Mouse (Mus musculus): ENCODE data around the gene Lin7a.

The Lin7a gene

GRCm38 (mm10) chr10:107251801-107252502 lies 19.5 kb upstream of the Lin7a start:
- DNase-seq (ENCODE audit: low spot score in 2 of 2): no peak

GRCm38 (mm10) chr10:107252503-107252815 lies 19.0 kb upstream of the Lin7a start:
- no peak for DNase-seq (ENCODE audit: low spot score in 2 of 2)

- DNase-seq (ENCODE audit: low spot score in 2 of 2): no peak
Observed at GRCm38 (mm10) chr10:107253191-107253965, 18.1 kb upstream of the Lin7a start.

- DNase-seq (ENCODE audit: low spot score in 2 of 2): no peak
Observed at GRCm38 (mm10) chr10:107254656-107255055, 16.8 kb upstream of the Lin7a start.

- no peak for DNase-seq (ENCODE audit: low spot score in 2 of 2)
Observed at GRCm38 (mm10) chr10:107255351-107256050, 16.0 kb upstream of the Lin7a start.

GRCm38 (mm10) chr10:107256451-107256960 lies 15.0 kb upstream of the Lin7a start:
- DNase-seq (ENCODE audit: low spot score in 2 of 2): no peak

GRCm38 (mm10) chr10:107260428-107260827 lies 11.1 kb upstream of the Lin7a start:
- DNase-seq (ENCODE audit: low spot score in 2 of 2): no peak

GRCm38 (mm10) chr10:107272131-107272803 lies 781 bp downstream of the Lin7a start:
- no peak for DNase-seq (ENCODE audit: low spot score in 2 of 2)

- no peak for DNase-seq (ENCODE audit: low spot score in 2 of 2)
Observed at GRCm38 (mm10) chr10:107272804-107273145, 1.3 kb downstream of the Lin7a start.

GRCm38 (mm10) chr10:107273848-107274247 lies 2.4 kb downstream of the Lin7a start:
- DNase-seq (ENCODE audit: low spot score in 2 of 2): no peak

GRCm38 (mm10) chr10:107274785-107275184 lies 3.3 kb downstream of the Lin7a start:
- no peak for DNase-seq (ENCODE audit: low spot score in 2 of 2)

GRCm38 (mm10) chr10:107276647-107277046 lies 5.2 kb downstream of the Lin7a start:
- no peak for DNase-seq (ENCODE audit: low spot score in 2 of 2)

- DNase-seq (ENCODE audit: low spot score in 2 of 2): no peak
Observed at GRCm38 (mm10) chr10:107293934-107294664, 22.6 kb downstream of the Lin7a start.

GRCm38 (mm10) chr10:107300587-107301248 lies 29.2 kb downstream of the Lin7a start:
- no peak for DNase-seq (ENCODE audit: low spot score in 2 of 2)

- DNase-seq (ENCODE audit: low spot score in 2 of 2): no peak
Observed at GRCm38 (mm10) chr10:107310964-107311490, 39.5 kb downstream of the Lin7a start.

GRCm38 (mm10) chr10:107312609-107313008 lies 41.1 kb downstream of the Lin7a start:
- no peak for DNase-seq (ENCODE audit: low spot score in 2 of 2)

- DNase-seq (ENCODE audit: low spot score in 2 of 2): no peak
Observed at GRCm38 (mm10) chr10:107313395-107313794, 41.9 kb downstream of the Lin7a start.

GRCm38 (mm10) chr10:107315251-107315650 lies 43.8 kb downstream of the Lin7a start:
- no peak for DNase-seq (ENCODE audit: low spot score in 2 of 2)

GRCm38 (mm10) chr10:107315681-107316080 lies 44.2 kb downstream of the Lin7a start:
- no peak for DNase-seq (ENCODE audit: low spot score in 2 of 2)

- no peak for DNase-seq (ENCODE audit: low spot score in 2 of 2)
Observed at GRCm38 (mm10) chr10:107316100-107316499, 44.6 kb downstream of the Lin7a start.

GRCm38 (mm10) chr10:107319648-107320047 lies 48.2 kb downstream of the Lin7a start:
- DNase-seq (ENCODE audit: low spot score in 2 of 2): no peak

Data from natural killer cell, adult 2 months (primary cell).